ENCODE assay signal across 9 mouse cellular contexts in the genomic region with DNA sequence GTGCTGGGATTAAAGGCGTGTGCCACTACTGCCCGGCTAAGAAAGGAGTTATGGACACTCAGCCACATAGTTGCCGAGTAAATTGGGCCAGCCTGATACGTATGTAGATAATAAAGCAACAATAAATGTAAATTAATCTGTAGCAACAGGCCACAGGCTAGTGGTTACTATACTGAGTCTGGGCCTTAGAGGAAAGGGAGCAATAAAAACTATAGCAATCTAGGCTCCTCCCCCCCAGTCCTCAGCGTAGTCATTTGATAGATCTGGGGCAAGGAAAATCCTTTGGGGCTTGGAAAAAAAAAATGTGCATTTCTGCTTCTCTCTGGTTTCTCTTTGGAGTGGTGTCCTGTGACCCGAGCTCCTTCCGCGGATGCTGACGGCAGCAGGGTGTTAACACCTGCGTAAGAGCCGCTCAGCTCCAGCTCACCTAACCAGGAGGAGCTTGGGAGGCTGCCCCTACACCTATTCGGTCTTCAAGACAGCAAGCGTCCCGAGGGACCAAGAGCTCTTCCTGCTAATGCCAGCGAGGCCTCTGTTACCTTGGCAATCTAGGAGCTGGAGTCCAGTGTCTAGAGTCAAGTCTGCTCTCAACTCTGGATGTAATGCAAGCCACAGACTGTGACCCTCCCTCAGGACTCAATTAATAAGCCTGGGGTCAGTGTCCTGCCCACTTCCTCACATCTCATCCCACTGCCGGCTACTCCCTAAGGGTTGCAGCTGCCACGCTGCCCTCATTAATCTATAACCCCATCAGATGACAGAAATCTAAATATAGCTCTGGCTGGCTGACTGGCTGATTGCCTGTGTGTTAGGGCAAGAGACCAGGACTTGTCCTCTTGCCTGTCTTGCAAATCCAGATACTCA. TPM values are rescaled to one million over a fixed set of nuclear protein-coding genes. Genes with fewer than 3 reads are reported as not detected.
DNase-seq lines count a peak whose midpoint lies in the region; ATAC-seq and TF ChIP-seq lines count a peak whose summit lies in the region.
"Had no signal": no experiment of that assay in that cellular context is flagged by ENCODE, and none has a peak within 500 bp of the region (broad histone marks: within the 10 kb centered on the region; RNA-seq: fewer than 3 reads in every experiment).

No protein-coding gene starts in this region.

- H3K27me3 ChIP-seq in heart, embryonic 12.5 days (replicated peaks) = no peaks in the 10 kb centered on the region
- H3K27me3 ChIP-seq in liver, embryonic 12.5 days (replicated peaks) = 0 out of 2 replicates have a peak, but pooled peaks cover 6% of the 10 kb centered on the region
- no peaks in the 10 kb centered on the region for H3K27me3 ChIP-seq in stomach, embryonic 15.5 days (replicated peaks)
- H3K27me3 ChIP-seq: limb, embryonic 13.5 days had no signal

- H3K4me2 ChIP-seq in heart, embryonic 12.5 days = peak overlapping the region; percentile 41
- no peak overlapping the region for H3K4me2 ChIP-seq in liver, embryonic 12.5 days
- peak overlapping the region; percentile 19; the same call in 1 of the 2 replicates for H3K4me2 ChIP-seq in stomach, embryonic 15.5 days
- H3K4me2 ChIP-seq: limb, embryonic 13.5 days had no signal

- ATAC-seq in heart, embryonic 12.5 days (ENCODE audit: insufficient number of reproducible peaks, low FRiP score) = no peak
- 0 out of 2 replicates have a peak, but pooled peaks have one; percentile 21 for ATAC-seq in liver, embryonic 12.5 days
- ATAC-seq in stomach, embryonic 15.5 days (ENCODE audit: insufficient read depth, low FRiP score, low read depth) = peak; percentile 31; the same call in 1 of the 2 replicates

- H3K9ac ChIP-seq in heart, embryonic 12.5 days = no peak overlapping the region
- H3K9ac ChIP-seq in liver, embryonic 12.5 days = no peak overlapping the region
- H3K9ac ChIP-seq in stomach, embryonic 15.5 days = no peak overlapping the region
- H3K9ac ChIP-seq: limb, embryonic 13.5 days had no signal

- H3K4me1 ChIP-seq in heart, embryonic 12.5 days (replicated peaks) = peaks cover 12% of the 10 kb centered on the region
- H3K4me1 ChIP-seq in liver, embryonic 12.5 days = peaks cover 6% of the 10 kb centered on the region; the same call in 1 of the 2 replicates
- no peaks in the 10 kb centered on the region for H3K4me1 ChIP-seq in stomach, embryonic 15.5 days

- H3K36me3 ChIP-seq in heart, embryonic 12.5 days = no peaks in the 10 kb centered on the region
- no peaks in the 10 kb centered on the region for H3K36me3 ChIP-seq in liver, embryonic 12.5 days
- H3K36me3 ChIP-seq in stomach, embryonic 15.5 days = no peaks in the 10 kb centered on the region
- H3K36me3 ChIP-seq: limb, embryonic 13.5 days had no signal

- TF ChIP-seq CTCF in brain, embryonic 14.5 days (IDR thresholded peaks at IDR 0.05; ENCODE audit: borderline replicate concordance, extremely low read depth, insufficient read depth, insufficient read length) = no peak
- no peak for TF ChIP-seq CTCF in left cerebral cortex, adult 2 months (IDR thresholded peaks at IDR 0.05)

- WGBS in heart, embryonic 12.5 days = 43% methylated on average over 17 of the region's 17 CpGs
- 49% methylated on average over 17 of the region's 17 CpGs for WGBS in liver, embryonic 12.5 days (ENCODE audit: insufficient replicate concordance)
- 33% methylated on average over 17 of the region's 17 CpGs for WGBS in stomach, embryonic 15.5 days

- peak overlapping the region; percentile 10; the same call in 1 of the 2 replicates for H3K27ac ChIP-seq in heart, embryonic 12.5 days (ENCODE audit: poor library complexity, severe bottlenecking)
- H3K27ac ChIP-seq in liver, embryonic 12.5 days = no peak overlapping the region
- H3K27ac ChIP-seq in stomach, embryonic 15.5 days = peak overlapping the region; percentile 11; the same call in 1 of the 2 replicates
- H3K27ac ChIP-seq in left cerebral cortex, adult 2 months = no peak overlapping the region
- H3K27ac ChIP-seq: limb, embryonic 13.5 days had no signal

- H3K4me3 ChIP-seq in heart, embryonic 12.5 days = no peak overlapping the region
- H3K4me3 ChIP-seq in liver, embryonic 12.5 days = no peak overlapping the region
- H3K4me3 ChIP-seq in stomach, embryonic 15.5 days (replicated peaks) = no peak overlapping the region
- H3K4me3 ChIP-seq in left cerebral cortex, adult 2 months = no peak overlapping the region
- H3K4me3 ChIP-seq: limb, embryonic 13.5 days had no signal

- H3K9me3 ChIP-seq in heart, embryonic 12.5 days (replicated peaks) = 0 out of 2 replicates have a peak, but pooled peaks cover 2% of the 10 kb centered on the region
- no peaks in the 10 kb centered on the region for H3K9me3 ChIP-seq in liver, embryonic 12.5 days (replicated peaks)
- no peaks in the 10 kb centered on the region for H3K9me3 ChIP-seq in stomach, embryonic 15.5 days
- H3K9me3 ChIP-seq: limb, embryonic 13.5 days had no signal

- DNase-seq in adrenal gland, adult (ENCODE audit: inconsistent age in 2 of 2, low spot score in 1 of 2) = peak; percentile 61 to 85
- DNase-seq in adrenal gland, postnatal 4 days (ENCODE audit: low spot score in 2 of 2) = no peak
- peak; percentile 27 for DNase-seq in brain, embryonic 14.5 days (ENCODE audit: low read depth)
- DNase-seq in T-cell, adult 2 months (ENCODE audit: low spot score) = no peak
- DNase-seq in left cerebral cortex, adult 2 months (ENCODE audit: extremely low spot score in 1 of 2, low spot score in 2 of 2) = no peak

- no peak for TF ChIP-seq POLR2A in brain, embryonic 14.5 days (IDR thresholded peaks at IDR 0.05; ENCODE audit: borderline replicate concordance, extremely low read depth, insufficient read depth, insufficient read length, poor library complexity, severe bottlenecking)

- intact Hi-C loops in left cerebral cortex, adult 2 months (cut with DNase I) = no loop called here

RNA-seq across cellular contexts. Expression of gene Scimp, which starts 9.6 kb away (rescaled TPM):
- total RNA-seq in adrenal gland, postnatal 4 days (2021) = under 1 TPM; 0.48 to 0.68 TPM
- not detected in 2 replicates for polyA plus RNA-seq in brain, embryonic 14.5 days (2012; rRNA removed)
- polyA plus RNA-seq in heart, embryonic 12.5 days (2016; fragmentation: Nextera tagmentation; extraction: Ambion mirVana) = not detected in 2 replicates
- 0.26 and 0.41 TPM in 2 replicates for polyA plus RNA-seq in liver, embryonic 12.5 days (2016; fragmentation: Nextera tagmentation; extraction: Ambion mirVana)
- 0.35 and 0.61 TPM in 2 replicates for polyA plus RNA-seq in stomach, embryonic 15.5 days (2015; fragmentation: Nextera tagmentation; extraction: Ambion mirVana)
- total RNA-seq in left cerebral cortex, adult 2 months (2021) = not detected

RNA-seq across cellular contexts. Expression of gene Rabep1, which starts 22.6 kb away (rescaled TPM):
- 10 to 100 TPM; 95.2 to 96.0 TPM for total RNA-seq in adrenal gland, postnatal 4 days (2021)
- polyA plus RNA-seq in brain, embryonic 14.5 days (2012; rRNA removed) = 20.3 and 33.9 TPM in 2 replicates
- polyA plus RNA-seq in heart, embryonic 12.5 days (2016; fragmentation: Nextera tagmentation; extraction: Ambion mirVana) = 33.3 and 35.1 TPM in 2 replicates
- polyA plus RNA-seq in liver, embryonic 12.5 days (2016; fragmentation: Nextera tagmentation; extraction: Ambion mirVana) = 21.1 and 23.0 TPM in 2 replicates
- polyA plus RNA-seq in stomach, embryonic 15.5 days (2015; fragmentation: Nextera tagmentation; extraction: Ambion mirVana) = 36.8 and 41.1 TPM in 2 replicates
- 100 to 1,000 TPM; 125 to 132 TPM for total RNA-seq in left cerebral cortex, adult 2 months (2021)

RNA-seq across cellular contexts. Expression of gene Zfp3, which starts 58.0 kb away (rescaled TPM):
- total RNA-seq in adrenal gland, postnatal 4 days (2021) = 10 to 100 TPM; 12.9 to 13.2 TPM
- polyA plus RNA-seq in brain, embryonic 14.5 days (2012; rRNA removed) = 5.8 and 7.7 TPM in 2 replicates
- 7.3 and 8.3 TPM in 2 replicates for polyA plus RNA-seq in heart, embryonic 12.5 days (2016; fragmentation: Nextera tagmentation; extraction: Ambion mirVana)
- polyA plus RNA-seq in liver, embryonic 12.5 days (2016; fragmentation: Nextera tagmentation; extraction: Ambion mirVana) = 1.9 and 2.2 TPM in 2 replicates
- 5.5 and 6.9 TPM in 2 replicates for polyA plus RNA-seq in stomach, embryonic 15.5 days (2015; fragmentation: Nextera tagmentation; extraction: Ambion mirVana)
- 10 to 100 TPM; 18.2 to 19.5 TPM for total RNA-seq in left cerebral cortex, adult 2 months (2021)

Comparison
In these comparisons a context has a peak if more than half of its experiments do, and no peak if none do; other contexts are left out.
1. DNase-seq: peak in adrenal gland, adult (2 of 2) and brain, embryonic 14.5 days (single experiment); none in adrenal gland, postnatal 4 days (0 of 2), T-cell, adult 2 months (single experiment) and left cerebral cortex, adult 2 months (0 of 2).
2. H3K27ac ChIP-seq: peak in heart, embryonic 12.5 days (single experiment) and stomach, embryonic 15.5 days (single experiment); none in liver, embryonic 12.5 days (single experiment) and left cerebral cortex, adult 2 months (single experiment).